Mouse (Mus musculus) fibroblast of lung, adult 2 months (primary cell): ENCODE results near the gene Armcx1.
"Not testable (repeated sequence)": the region's sequence is repeated elsewhere in the genome, so short reads cannot be mapped to it uniquely, and the experiment has no call there.

Experiments used
- DNase-seq: peaks from one replicate; pipeline ENCODE4 v3.0.0-alpha.2; 2011; ENCODE audit warnings: low read depth

The Armcx1 gene

GRCm38 (mm10) chrX:134717752-134718308 is at the start of gene Armcx1:
TSS of gene Armcx1 (plus strand) at chrX:134717963.
- peak; percentile 39 for DNase-seq

- DNase-seq = no peak
These were observed 42.7 kb upstream of the Armcx1 start for GRCm38 (mm10) chrX:134675022-134675421.

- no peak for DNase-seq
These were observed 41.8 kb upstream of the Armcx1 start for GRCm38 (mm10) chrX:134675959-134676358.

- DNase-seq = no peak
These were observed 32.8 kb upstream of the Armcx1 start for GRCm38 (mm10) chrX:134684936-134685335.

GRCm38 (mm10) chrX:134686267-134686666 is 31.5 kb upstream of the Armcx1 start, which contains the start of gene Armcx4:
TSS of gene Armcx4 (plus strand) at chrX:134686519.
- DNase-seq = no peak

GRCm38 (mm10) chrX:134686739-134687171 is 31.0 kb upstream of the Armcx1 start:
- DNase-seq = no peak

GRCm38 (mm10) chrX:134689676-134690075 is 28.1 kb upstream of the Armcx1 start:
- DNase-seq = no peak

GRCm38 (mm10) chrX:134690871-134691539 is 26.8 kb upstream of the Armcx1 start:
- no peak for DNase-seq

GRCm38 (mm10) chrX:134691540-134691935 is 26.2 kb upstream of the Armcx1 start:
- no peak for DNase-seq

- DNase-seq = no peak
These were observed 900 bp upstream of the Armcx1 start for GRCm38 (mm10) chrX:134716863-134717262.

- no peak for DNase-seq
These were observed 761 bp downstream of the Armcx1 start for GRCm38 (mm10) chrX:134718524-134718923.

GRCm38 (mm10) chrX:134723762-134724161 is 6.0 kb downstream of the Armcx1 start:
- not testable (repeated sequence) for DNase-seq

- DNase-seq = no peak
These were observed 12.0 kb downstream of the Armcx1 start for GRCm38 (mm10) chrX:134729778-134730177.

GRCm38 (mm10) chrX:134737796-134738195 is 20.0 kb downstream of the Armcx1 start:
- DNase-seq = no peak

GRCm38 (mm10) chrX:134739160-134739559 is 21.4 kb downstream of the Armcx1 start:
- no peak for DNase-seq

- DNase-seq = no peak
These were observed 24.1 kb downstream of the Armcx1 start for GRCm38 (mm10) chrX:134741862-134742261.

GRCm38 (mm10) chrX:134746459-134746858 is 28.7 kb downstream of the Armcx1 start:
- no peak for DNase-seq

- DNase-seq = no peak
These were observed 33.2 kb downstream of the Armcx1 start, which contains the start of gene Armcx6 for GRCm38 (mm10) chrX:134750764-134751592. TSS of gene Armcx6 (minus strand) at chrX:134751417.

- no peak for DNase-seq
These were observed 34.1 kb downstream of the Armcx1 start for GRCm38 (mm10) chrX:134751910-134752309.

GRCm38 (mm10) chrX:134752584-134752983 is 34.8 kb downstream of the Armcx1 start:
- no peak for DNase-seq

- DNase-seq = no peak
These were observed 38.9 kb downstream of the Armcx1 start, which contains the start of gene Armcx3 for GRCm38 (mm10) chrX:134756434-134757292. TSS of gene Armcx3 (plus strand) at chrX:134756595.
